In the genomic region with DNA sequence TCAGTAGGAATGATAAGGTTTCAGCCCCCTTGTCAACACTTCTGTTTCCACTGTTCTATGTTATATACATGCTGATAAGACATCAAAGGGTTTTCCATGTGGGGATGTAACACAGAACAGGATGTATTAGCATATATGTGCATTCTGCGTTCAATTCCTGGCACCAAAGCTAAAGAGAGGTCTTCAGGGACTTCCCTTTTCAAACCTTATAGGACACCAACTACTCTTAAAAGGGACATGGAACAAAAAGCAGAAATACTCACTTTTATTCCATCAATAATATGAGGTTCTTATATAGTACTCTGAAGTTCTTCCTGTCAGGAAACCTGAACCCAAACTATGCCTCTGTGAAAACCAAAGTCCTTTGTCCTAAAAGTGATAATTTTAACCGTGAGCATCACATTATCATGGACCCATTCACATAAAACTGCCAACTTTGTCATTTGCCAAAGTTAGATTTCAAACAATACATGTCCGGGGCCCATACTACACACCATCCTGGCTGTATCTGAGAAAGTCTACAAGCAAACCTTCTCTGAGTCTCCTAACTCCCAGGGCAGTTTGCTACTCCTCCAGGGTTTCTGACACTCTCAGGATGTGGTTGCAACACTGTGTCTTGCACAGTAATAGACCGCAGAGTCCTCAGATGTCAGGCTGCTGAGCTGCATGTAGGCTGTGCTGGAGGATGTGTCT, we compare ENCODE assay signal across 6 mouse cellular contexts.
DNase-seq lines count a peak whose midpoint lies in the region; ATAC-seq and TF ChIP-seq lines count a peak whose summit lies in the region.
"Not testable (repeated sequence)": the region's sequence is repeated elsewhere in the genome, so short reads cannot be mapped to it uniquely, and the experiment has no call there.

No protein-coding gene starts in this region.

- not testable (repeated sequence) for H3K9me3 ChIP-seq in G1E (replicated peaks)

- H3K4me1 ChIP-seq in G1E (ENCODE audit: insufficient read depth, low read depth, low read length): not testable (repeated sequence)

- not testable (repeated sequence) for H3K27me3 ChIP-seq in G1E (ENCODE audit: insufficient read depth, low read length)

- not testable (repeated sequence) for H3K36me3 ChIP-seq in G1E (replicated peaks)

- ATAC-seq in G1E (ENCODE audit: extremely low read depth, insufficient number of reproducible peaks, low FRiP score, poor library complexity, severe bottlenecking): peak; percentile 47
- ATAC-seq in granulocyte monocyte progenitor cell, adult 5-6 weeks (replicated peaks; ENCODE audit: poor library complexity, severe bottlenecking): peak; percentile 80
- peak; percentile 61 for ATAC-seq in inflammation-experienced regulatory T-cells, adult 6 months
- ATAC-seq in megakaryocyte progenitor cell, adult 5-6 weeks (replicated peaks; ENCODE audit: poor library complexity): peak; percentile 63

- TF ChIP-seq CTCF in G1E (IDR thresholded peaks at IDR 0.05; ENCODE audit: low read depth, low read length): not testable (repeated sequence)

- H3K4me3 ChIP-seq in G1E (ENCODE audit: low read depth, low read length): not testable (repeated sequence)

- peak; percentile 27 for DNase-seq in CD4-positive helper T cell, adult 2 months (ENCODE audit: low read depth, low spot score)
- DNase-seq in G1E (ENCODE audit: low spot score): not testable (repeated sequence)
- peak; percentile 1 for DNase-seq in thymus, postnatal 25 days
